ENCODE assay signal across 8 mouse cellular contexts in the genomic region with DNA sequence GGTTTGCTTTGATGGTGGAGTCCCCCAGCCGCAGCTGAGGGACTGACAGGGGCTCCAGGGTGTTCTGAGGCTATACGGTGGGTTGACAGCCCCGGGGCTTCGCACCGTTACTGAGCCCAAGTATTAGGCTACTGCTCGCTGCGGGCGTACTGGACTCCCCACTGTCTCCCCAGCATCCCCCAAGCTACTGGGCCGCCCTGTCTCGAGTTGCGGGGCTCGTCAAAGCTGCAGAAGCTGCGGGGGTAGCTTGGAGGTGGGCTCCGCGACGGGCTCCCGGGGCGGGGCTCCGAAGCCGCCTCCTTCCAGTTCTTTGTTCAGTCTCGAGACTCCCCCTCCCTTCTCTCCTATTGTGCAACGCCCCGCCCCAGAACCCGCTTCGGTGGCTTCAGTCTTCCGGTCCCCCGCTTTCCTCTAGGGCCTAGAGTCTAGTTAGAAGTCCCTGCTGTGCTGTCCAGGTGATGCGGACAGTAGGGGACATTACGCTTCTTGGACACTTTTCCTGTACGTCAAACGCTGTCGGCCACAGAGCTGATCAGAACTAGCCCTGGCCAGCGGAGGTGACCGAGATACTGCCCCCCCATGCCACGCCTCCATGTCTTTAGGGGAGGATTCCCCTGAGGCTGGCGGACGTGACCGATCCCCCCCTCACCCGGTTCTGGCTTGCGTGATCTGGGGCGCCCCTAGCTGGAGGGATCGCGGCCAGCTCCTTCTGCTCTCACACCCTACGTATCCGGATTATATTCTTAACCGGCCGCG. TPM values are rescaled to one million over a fixed set of nuclear protein-coding genes. Genes with fewer than 3 reads are reported as not detected.
DNase-seq lines count a peak whose midpoint lies in the region; ATAC-seq lines count a peak whose summit lies in the region.

No protein-coding gene starts in this region.

- no peaks in the 10 kb centered on the region for H3K9me3 ChIP-seq in intestine, embryonic 15.5 days
- H3K9me3 ChIP-seq in midbrain, embryonic 11.5 days (ENCODE audit: control insufficient read depth, low read length) = no peaks in the 10 kb centered on the region

- H3K27me3 ChIP-seq in intestine, embryonic 15.5 days (replicated peaks) = no peaks in the 10 kb centered on the region
- no peaks in the 10 kb centered on the region for H3K27me3 ChIP-seq in midbrain, embryonic 11.5 days (ENCODE audit: control insufficient read depth, insufficient read depth, low read length)

- DNase-seq in adrenal gland, adult 18-20 months (ENCODE audit: low spot score in 2 of 2) = peak; percentile 70 to 73
- DNase-seq in embryo, embryonic 11 days = peak; percentile 93
- DNase-seq in gastrocnemius, postnatal 36 days = peak; percentile 64 to 68
- DNase-seq in left cerebral cortex, postnatal 4 days = peak; percentile 83
- peak; percentile 98 for DNase-seq in midbrain, embryonic 11.5 days (ENCODE audit: low spot score, missing footprints)
- peak; percentile 73 for DNase-seq in right cerebral cortex, postnatal 4 days
- peak; percentile 88 for DNase-seq in yolk sac, embryonic 10.5 days (ENCODE audit: low spot score)

- peak overlapping the region; percentile 98 for H3K4me3 ChIP-seq in intestine, embryonic 15.5 days (replicated peaks)
- H3K4me3 ChIP-seq in midbrain, embryonic 11.5 days (ENCODE audit: low read depth, low read length) = peak overlapping the region; percentile 98

- peaks cover 15% of the 10 kb centered on the region for H3K36me3 ChIP-seq in intestine, embryonic 15.5 days
- peaks cover 17% of the 10 kb centered on the region for H3K36me3 ChIP-seq in midbrain, embryonic 11.5 days (ENCODE audit: control insufficient read depth, insufficient read depth, low read length)

- H3K9ac ChIP-seq in intestine, embryonic 15.5 days = peak overlapping the region; percentile 87
- peak overlapping the region; percentile 97 for H3K9ac ChIP-seq in midbrain, embryonic 11.5 days (ENCODE audit: low read length)

- intact Hi-C loops in gastrocnemius, postnatal 36 days (cut with DNase I) = loop anchor here (2.0 to 5.0 kb wide), 3 partner anchors 61 to 176 kb away; a partner anchor contains a TSS
- intact Hi-C loops in left cerebral cortex, postnatal 4 days (cut with DNase I) = loop anchor here (2.0 kb wide), 1 partner anchor 61 kb away; a partner anchor contains a TSS

- H3K4me1 ChIP-seq in intestine, embryonic 15.5 days (replicated peaks) = 0 out of 2 replicates have a peak, but pooled peaks cover 9% of the 10 kb centered on the region
- H3K4me1 ChIP-seq in midbrain, embryonic 11.5 days (ENCODE audit: control insufficient read depth, insufficient read depth, low read length) = no peaks in the 10 kb centered on the region; the same call in 1 of the 2 replicates

- peak; percentile 77 for ATAC-seq in intestine, embryonic 15.5 days
- peak; percentile 77 for ATAC-seq in midbrain, embryonic 11.5 days (ENCODE audit: low FRiP score)

- under 1% methylated on average over 48 of the region's 48 CpGs for WGBS in intestine, embryonic 15.5 days
- WGBS in midbrain, embryonic 11.5 days = under 1% methylated on average over 48 of the region's 48 CpGs

- peak overlapping the region; percentile 96 for H3K27ac ChIP-seq in intestine, embryonic 15.5 days
- H3K27ac ChIP-seq in midbrain, embryonic 11.5 days (ENCODE audit: low read depth, low read length) = peak overlapping the region; percentile 92

- peak overlapping the region; percentile 68 for H3K4me2 ChIP-seq in intestine, embryonic 15.5 days (replicated peaks)
- peak overlapping the region; percentile 57 for H3K4me2 ChIP-seq in midbrain, embryonic 11.5 days

RNA-seq across cellular contexts. Expression of a gene that starts 1.0 kb away (rescaled TPM):
- 10 to 100 TPM; 38.6 to 40.0 TPM for total RNA-seq in adrenal gland, adult 18-20 months (2021)
- 10 to 100 TPM; 11.3 to 12.0 TPM for total RNA-seq in gastrocnemius, postnatal 36 days (2021)
- polyA plus RNA-seq in intestine, embryonic 15.5 days (2015; fragmentation: Nextera tagmentation; extraction: Ambion mirVana) = 33.2 and 37.8 TPM in 2 replicates
- 10 to 100 TPM; 46.3 to 50.2 TPM for total RNA-seq in left cerebral cortex, postnatal 4 days (2021)
- polyA plus RNA-seq in midbrain, embryonic 11.5 days (2014; fragmentation: Nextera tagmentation; extraction: Ambion mirVana) = 94.2 and 97.7 TPM in 2 replicates

Comparison
In these comparisons a context has a peak if more than half of its experiments do, and no peak if none do; other contexts are left out.
1. Peak in every context shown above with its lines: DNase-seq, ATAC-seq, H3K4me3 ChIP-seq and H3K27ac ChIP-seq.